Mouse (Mus musculus) CD4-positive helper T cell, adult 2 months (primary cell): ENCODE measurements around the gene Umad1.

ENCODE experiments used
- DNase-seq: peaks from one replicate; pipeline ENCODE4 v3.0.0-alpha.2; 2012; ENCODE audit warnings: low read depth, missing footprints, low spot score

Gene Umad1

GRCm38 (mm10) chr6:8259004-8259666 lies at the start of gene Umad1, which contains the start of the genes Rpa3 and Gm45062:
Gene Umad1 (plus strand): TSS chr6:8259288.
Gene Rpa3 (minus strand): TSS chr6:8259173.
Gene Gm45062 (plus strand): TSS chr6:8259450.
- peak; percentile 98 for DNase-seq

GRCm38 (mm10) chr6:8209866-8210186 lies 49.3 kb upstream of the Umad1 start:
- no peak for DNase-seq

DNA sequence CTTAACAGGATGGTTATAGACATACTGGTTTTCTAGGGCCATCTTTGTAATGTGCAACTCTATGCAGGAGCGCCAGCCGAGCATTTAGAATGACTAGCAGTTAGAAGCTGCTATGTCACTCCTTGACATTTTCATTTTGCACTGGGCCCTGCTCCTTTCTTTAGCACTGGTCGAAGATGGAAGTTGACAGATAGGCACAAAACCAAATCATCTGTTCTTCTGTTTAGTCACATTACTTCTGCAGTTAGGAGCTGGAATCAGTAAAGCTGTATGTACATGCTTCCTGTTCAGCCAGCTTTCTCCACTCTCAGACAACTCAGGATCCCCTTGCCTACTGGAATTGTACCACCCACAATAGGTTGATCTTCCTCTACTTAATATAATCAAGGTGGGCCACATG lies 48.4 kb upstream of the Umad1 start:
- DNase-seq: no peak

DNA sequence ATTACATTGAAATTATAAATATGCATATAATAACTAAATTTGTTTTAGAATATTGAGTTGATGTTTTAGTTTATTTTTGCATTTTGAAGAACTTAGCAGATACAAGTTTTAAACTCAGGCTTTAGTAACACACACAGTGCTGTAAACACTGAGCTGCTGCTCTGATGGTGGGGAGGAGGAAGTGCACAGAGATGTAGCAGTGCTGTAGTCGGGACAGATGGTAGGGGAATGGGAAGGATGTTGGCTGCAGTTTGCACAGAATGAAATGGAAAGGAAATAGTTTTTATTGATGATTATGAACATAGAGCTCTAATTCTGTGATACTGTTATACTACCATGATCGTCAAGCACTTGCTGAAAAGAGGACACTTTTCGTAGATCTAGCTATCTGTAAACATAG lies 32.1 kb upstream of the Umad1 start:
- DNase-seq: no peak

- DNase-seq: no peak
Measured at GRCm38 (mm10) chr6:8228596-8228995, 30.5 kb upstream of the Umad1 start.

GRCm38 (mm10) chr6:8258316-8258715 lies 772 bp upstream of the Umad1 start:
- DNase-seq: peak; percentile 3

DNA sequence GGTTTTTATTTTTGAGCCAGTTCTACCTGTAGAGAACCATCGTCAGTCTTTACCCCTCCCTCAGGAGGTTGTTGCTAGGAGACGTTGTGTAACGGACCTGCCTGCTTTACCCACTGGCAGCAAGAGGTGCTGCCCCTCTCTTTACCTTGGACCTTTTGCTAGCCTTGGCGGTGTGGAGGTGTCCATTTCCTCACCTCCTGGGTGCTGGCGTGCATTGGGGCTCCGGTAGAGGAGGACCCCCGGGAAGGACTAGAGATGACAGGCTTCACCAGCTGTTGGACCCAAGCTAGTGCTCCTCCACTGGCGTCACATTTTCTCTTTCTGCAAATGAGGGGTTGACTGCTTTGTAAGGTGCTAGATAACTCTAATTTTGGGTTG lies 568 bp downstream of the Umad1 start:
- no peak for DNase-seq

GRCm38 (mm10) chr6:8271047-8271446 lies 12.0 kb downstream of the Umad1 start:
- DNase-seq: no peak

- DNase-seq: peak; percentile 58
Measured at GRCm38 (mm10) chr6:8274387-8275054, 15.4 kb downstream of the Umad1 start.

GRCm38 (mm10) chr6:8275098-8275497 lies 16.0 kb downstream of the Umad1 start:
- DNase-seq: peak; percentile 51

GRCm38 (mm10) chr6:8276431-8276830 lies 17.3 kb downstream of the Umad1 start:
- no peak for DNase-seq

DNA sequence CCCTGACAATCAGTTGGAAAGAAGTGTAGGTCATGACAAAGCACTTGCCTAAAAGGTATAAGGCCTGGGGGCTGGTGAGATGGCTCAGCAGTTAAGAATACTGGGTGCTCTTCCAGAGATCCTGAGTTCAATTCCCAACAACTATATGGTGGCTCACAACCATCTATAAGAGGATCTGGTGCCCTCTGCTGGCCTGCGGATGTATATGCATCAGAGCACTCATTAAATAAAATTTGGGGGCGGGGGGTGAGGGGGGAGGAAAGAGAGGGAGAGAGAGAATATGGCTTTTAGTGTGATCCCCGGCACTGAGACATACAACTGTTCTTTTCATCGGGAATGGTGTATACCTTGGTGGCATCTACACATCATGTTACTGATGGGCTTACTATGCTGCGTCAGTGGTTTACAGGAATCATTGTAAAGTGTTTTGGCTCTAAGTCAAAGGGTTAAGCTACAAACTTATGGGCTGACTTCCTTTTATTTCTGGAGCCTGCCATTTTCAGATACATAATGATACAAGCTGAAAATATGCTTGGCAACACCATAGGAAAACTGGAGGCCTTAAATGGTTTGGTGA lies 19.4 kb downstream of the Umad1 start:
- DNase-seq: peak; percentile 55

GRCm38 (mm10) chr6:8283255-8283654 lies 24.2 kb downstream of the Umad1 start:
- DNase-seq: no peak

DNA sequence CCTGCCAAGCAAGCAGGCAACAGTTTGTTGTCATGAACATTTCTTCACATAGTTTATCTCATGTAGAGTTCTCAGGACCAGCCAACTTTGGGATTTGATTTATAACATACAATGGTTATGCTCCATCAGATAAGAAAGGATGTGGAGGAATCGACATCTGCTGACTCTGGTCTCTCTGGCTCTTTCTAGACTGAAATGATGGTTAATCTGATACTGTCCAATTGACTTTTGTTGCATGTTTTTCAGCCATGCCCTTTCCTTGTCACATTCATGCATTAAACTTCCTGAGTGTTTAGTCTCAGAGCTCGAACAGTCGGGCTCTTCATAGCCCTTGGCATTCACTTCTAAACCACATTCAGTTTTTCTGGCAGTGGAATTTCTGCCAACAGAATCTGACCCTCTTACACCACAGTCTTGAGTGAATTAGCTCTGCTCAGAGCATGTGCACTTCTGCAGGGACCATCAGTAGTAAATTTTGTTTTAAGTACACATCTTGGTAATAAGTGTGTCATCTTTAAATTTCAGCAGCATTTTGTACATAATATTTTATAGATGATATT lies 26.4 kb downstream of the Umad1 start:
- no peak for DNase-seq

GRCm38 (mm10) chr6:8286146-8286545 lies 27.1 kb downstream of the Umad1 start:
- DNase-seq: no peak

DNA sequence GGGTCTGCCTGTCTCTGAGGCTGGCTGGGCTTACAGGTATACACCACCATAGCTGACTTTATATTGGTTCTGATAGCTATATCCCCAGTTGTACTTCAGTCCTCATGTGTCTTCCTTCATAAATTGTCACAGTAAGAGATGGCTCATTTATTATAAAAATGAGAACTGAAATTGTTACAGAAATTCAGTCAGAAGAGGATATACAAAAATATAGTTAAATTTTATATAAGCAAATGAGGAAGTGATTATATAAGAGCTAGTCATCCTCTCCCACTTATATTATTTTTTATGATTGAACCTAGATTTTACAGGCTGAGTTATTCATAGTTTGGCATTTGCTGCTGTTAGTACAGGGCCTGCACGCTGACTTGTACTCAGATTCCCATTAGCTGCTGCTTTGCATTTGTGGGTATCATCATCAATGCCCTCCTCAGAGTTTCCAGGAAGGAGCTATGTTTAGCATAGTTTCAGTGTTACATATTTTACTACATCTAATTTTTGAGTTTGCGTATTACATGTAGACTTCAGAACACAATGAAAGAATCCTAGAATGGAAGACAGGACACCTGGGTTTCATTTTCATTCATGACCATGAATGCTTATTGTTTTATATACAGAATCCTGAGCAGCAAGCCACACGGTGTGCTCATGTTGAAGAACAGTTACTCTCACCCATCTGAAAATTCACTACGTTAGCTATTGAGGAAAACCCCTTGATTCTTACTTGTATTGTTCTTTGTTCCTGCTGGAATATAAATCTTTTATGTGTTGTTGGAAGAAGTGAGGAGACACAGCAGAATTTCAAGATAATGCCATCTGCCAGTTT lies 29.9 kb downstream of the Umad1 start:
- no peak for DNase-seq

DNA sequence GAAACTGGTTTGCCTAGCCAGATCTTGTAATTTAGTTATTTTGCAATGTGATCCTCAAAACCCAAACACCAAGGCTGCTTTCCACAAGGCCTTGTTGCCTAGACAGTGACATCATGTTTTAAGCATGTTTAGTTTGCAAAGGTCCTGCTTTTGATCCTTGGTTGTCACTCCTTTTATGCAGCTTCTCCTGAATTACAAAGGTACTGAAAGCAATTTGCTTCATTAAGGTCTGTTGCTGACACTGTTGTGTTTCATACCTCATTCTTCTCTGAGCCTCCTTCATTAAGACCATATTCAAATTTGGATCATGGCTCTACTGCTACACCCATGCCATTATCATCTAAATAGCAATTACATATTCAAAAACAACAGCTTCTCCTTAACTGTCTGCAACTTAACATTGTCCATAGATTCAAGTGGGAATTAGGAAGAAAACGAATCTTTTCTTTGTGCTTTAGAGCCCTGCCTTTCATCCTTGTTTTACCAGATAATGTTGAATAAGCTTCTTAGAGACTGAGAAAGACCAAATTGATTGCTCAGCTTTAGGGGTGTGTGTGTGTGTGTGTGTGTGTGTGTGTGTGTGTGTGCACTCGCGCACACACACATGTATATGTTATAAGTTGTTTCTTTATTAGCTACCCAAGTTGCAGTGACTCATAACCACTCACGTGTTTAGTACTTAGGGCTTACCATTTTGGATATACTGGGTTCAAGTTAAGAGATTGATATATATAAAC lies 35.1 kb downstream of the Umad1 start:
- no peak for DNase-seq

DNA sequence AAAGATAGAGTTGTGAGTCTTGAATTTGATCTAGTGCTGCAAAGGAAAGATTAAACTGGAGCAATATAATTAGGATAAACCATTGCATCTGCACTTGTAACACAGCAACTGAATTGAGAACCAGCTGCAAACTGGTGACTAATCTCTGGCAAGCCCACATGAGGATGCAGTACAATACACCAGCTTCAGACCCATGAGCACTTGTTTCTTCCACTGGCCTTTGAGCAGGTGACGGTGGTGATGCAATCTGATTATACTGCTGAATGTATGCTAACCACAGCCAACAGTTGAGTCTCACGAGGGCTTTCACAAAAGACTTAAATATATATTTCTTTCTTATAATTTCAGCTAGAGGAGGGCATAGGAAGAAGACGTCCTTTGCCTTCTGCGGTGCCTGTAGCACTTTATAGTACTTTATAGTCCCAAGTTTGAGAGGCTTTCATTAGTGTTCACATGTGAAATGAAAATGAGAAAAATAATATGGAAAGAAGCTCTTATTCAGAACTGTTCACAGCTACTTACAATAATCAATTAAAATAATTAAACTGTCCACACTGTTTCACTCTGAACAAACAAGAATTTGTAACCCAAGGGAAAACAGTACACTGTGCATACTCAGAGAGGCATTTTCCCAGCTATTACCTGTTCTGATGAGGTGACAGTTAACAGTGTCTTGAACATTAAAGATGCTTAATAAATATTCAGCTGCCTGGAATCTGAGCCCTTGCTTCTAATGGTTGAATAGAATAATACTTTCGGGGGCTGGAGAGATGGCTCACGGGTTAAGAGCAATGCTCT lies 40.2 kb downstream of the Umad1 start:
- DNase-seq: peak; percentile 7

- no peak for DNase-seq
Measured at GRCm38 (mm10) chr6:8307878-8308775, 49.0 kb downstream of the Umad1 start.
